Mouse (Mus musculus): ENCODE measurements at regions not wholly inside any gene's neighbourhood (a gene's known extent, or its start where the extent isn't known, plus 50 kb on each side); places are given as distances from the start of the nearest gene placed in this dataset.
"Not testable (repeated sequence)": the region's sequence is repeated elsewhere in the genome, so short reads cannot be mapped to it uniquely, and the experiment has no call there.

DNA sequence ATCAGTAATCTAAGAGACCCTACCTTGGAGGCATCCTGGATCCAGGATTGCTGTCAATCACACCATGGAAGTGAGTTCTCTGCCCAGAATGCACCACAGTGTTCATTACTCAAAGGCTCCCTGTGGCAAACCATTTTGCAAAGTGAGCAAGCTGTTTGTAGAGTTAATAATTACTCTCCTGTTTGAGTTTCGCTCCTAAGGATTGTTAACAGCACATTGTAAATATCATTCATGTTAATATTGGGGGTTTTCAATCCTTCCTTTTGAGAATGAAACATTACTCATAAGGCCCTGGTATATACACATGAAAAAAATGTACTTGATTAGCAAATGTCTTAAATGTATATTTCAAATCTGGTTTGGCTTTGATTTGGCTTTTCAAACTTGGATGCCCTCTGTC lies 58.1 kb upstream of the Clstn2 start:
- no peak for DNase-seq

DNA sequence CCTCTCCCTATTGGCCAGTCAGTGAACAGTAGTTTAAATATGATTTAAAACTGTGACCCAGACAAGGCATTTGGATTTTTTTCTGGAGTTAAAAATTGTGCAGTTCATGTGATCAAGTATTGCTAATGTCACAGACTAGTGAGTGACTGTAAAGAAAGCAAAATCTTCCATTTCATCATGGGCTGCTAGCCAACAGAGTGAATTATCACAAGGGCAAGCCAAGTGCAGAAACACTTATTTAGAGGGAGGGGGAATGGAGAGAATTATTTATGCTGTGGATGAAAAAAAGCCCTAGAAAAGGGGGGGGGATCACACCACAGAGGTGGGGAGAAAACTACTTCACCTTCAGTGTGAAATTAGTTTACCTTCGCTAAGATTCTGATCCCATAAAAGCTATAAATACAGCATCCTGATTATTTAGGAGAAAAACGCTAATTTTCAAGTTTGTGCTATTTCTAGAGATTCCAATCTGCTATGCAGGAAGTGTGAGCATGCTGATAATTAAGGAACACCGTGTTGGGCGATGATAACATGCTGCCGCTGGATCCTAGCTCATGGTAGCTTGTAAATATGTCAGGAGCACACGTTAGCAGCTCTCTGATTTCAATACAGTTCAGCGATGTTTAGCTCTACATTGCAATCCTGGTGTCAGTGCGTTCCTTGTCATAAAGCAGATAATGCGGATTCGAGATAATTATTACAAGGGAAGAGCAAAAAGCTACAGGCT lies 62.2 kb upstream of the Clstn2 start:
- DNase-seq = no peak

DNA sequence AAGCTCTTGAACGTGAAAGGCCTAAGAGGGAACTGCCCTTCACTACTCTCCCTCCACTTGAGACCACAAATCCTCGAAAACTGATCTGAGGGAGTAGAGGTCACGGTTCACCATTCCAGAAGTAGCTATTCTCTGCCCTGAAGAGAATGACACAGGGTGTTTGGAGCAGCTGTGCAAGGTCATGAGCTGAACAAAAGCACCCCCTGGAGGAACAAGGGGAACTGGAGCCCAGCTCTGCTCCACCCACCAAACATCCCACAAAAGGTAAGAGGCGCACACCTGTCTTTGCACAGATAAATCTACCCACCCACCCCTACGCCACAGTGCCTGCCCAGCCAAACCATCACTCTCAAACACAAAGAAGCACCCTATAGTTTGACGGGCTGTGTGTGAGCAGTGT lies 90.4 kb upstream of the Clstn2 start:
- DNase-seq = no peak

DNA sequence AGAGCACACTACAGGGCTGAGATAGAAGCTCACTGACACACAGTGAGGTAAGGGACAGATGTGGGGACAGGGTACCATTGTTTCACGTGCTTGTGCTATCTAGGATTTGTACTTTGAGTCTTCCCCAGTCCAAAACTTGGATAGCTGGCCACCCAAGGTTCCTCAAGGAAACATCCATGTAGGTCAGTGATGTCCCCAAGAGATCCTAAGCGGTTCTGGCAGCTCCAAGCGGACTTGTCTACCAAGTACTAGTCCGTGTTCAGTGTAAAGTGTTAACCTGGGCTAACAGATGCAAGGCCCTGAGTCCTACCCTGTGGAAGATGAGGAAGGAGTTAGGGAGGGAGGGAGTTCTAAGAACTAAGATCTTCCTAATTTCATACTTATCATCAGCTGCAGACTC lies 96.6 kb upstream of the Clstn2 start:
- no peak for DNase-seq

DNA sequence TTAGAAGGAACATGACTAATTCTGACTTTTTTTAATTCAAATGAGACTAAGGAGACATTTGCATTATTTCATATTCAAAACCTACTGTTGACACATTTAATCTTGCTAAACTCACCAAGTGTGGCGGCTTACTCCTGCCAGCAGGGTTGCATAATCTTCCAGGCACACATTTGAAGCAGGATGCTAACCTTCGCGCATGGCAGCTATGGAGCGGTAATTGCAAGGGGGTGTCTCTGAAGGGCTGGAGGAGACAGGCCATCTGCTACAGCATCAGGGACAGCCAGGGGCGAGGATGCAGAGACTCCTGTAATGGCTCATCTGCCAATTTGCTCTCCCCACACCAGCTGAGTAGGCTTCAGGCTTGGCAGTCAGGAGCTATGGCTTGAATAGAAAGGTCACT lies 97.9 kb upstream of the Clstn2 start:
- peak; percentile 37 for DNase-seq

DNA sequence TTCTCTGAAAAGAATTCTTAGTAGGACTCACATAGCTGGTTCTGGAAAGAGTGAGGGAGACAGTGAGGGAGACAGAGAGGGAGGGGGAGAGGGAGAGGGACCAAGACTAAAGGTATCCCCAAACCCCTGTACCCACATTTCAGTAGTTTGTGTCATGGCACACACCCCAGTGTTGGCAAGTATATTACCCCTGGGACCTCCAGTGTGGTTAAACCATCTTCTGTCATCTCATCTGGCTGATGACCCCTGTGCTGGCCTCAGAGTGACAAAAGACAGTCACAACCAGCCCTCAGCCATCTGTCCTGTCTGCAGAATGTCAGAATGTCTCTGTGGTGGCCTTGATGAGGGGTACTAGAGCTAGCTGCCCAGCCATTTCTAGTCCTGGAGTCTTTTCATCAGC lies 107.6 kb upstream of the Clstn2 start:
- DNase-seq = no peak

DNA sequence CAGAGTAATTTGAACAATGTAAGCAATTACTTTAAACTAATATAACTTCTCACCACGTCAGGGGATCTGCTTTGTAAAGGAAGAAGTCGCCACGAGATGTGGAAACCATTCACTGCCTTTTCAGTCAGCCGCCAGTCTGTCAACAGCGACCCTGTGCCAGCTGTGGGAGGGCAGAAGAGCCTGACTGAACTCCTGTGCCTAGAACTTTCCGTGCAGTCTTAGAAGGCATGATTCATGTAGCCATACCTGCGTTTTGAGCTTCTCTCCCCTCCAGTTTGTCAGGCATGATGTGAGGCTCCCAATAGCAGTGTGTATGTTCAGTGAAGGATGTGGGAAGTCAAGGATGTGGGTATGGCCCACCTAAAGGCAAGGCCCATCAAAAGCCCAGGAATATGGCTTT lies 109.1 kb upstream of the Clstn2 start:
- DNase-seq = no peak

DNA sequence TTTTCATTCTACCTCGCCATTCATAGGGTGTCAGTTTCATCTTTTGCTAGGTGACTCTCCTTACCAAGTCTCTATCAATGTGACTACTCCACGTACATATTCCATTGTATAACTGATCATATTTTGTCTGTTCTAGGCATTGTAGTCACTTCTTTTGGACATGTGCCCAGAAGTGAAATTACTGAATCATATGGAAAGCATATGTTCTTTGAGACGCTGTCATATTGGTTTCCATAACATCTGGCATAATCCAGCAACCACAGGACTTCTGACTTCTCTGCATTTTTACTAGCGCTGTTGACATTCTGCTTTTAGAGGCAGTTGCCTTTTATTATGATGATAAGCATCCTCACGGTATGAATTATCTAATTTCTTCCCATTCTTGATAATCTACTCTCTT lies 113.9 kb upstream of the Clstn2 start:
- DNase-seq = no peak

DNA sequence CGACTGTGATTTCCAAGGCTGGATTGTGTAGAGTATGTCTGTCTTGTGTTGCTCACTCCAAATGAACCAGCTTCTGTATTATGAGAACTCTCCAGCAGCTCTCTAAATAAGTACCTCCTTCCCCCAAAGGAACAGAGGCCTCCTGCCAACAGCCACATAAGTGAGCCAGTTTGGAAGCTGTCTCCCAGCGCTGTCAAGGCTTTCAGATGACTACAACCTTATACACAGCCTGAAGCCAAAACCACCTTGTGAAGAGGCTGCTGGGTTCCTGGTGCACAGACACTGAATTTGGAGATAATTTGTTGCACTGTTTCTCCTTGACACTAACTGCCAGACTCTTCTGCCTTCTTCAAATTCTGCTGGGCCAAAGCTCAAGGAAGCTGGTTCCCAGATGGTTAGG lies 125.4 kb upstream of the Clstn2 start:
- no peak for DNase-seq

DNA sequence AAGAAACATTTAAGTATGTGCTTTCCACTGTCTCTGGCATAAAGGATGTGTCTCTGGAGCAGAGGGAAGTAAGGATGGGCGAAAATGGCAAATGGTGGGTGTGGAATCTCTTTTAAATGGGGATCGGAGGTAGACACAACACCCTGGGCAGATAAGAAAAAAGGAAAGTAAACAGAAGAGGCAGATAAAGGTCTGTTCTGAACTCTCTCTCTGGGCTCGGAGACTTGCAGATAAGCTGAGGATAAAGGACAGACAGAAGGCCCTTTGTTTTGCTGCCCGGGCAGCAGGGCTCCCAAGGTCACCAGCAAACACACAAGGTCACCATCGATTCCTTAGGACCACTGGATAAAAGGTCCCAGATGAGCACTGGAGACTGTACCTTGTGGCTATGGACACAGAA lies 122.7 kb upstream of the Nmnat3 start:
- DNase-seq = no peak

DNA sequence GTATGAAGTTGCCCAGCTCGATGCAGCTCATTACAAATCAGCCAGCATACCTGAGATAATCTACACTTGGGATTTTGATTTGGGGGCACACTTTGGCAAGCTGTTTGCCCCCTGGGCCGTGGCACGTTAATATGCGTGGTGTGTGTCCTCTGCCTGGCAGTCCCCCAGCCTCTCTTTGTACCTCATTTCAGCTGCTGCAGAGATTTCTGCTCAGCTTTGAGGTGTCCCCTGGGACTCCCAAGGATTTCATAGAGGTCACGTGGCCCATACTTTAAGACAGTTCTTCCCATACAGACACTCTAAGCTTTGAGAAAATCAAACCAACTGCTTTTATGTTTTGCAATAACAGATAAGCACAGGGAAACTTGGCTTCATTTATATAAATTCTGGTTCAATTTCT lies 113.2 kb upstream of the Nmnat3 start:
- DNase-seq = no peak

DNA sequence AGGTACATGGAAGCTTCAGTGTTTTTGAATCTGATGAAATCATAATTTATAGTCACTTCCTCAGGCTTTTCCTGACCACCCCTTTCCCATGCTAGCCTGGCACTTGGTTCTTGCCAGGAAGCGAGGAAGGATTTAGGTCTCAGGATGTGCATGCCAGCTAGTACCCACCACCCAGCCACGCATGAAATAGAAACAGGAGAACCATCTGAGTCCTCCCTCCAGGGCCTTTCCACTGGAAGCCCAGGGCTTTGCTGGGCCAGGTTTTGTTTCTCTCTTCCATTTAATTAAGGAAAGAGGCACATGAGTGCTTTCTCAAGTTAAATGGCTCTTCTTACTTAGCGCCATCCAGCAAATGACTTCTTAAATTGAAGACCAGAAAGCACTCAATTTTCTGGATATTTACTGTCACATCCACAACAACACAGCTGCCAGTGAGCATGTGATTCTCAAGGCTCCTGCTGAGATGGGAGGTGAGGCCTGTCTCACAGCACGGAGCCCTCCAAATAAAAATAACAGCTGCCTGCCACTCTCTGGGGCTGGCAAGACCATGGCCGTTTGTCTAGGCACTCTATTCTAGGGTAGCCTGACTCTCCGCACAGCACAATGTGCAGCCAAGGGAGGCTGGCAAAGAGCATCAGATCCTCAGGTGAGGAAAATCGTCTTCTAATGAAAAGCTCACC lies 110.4 kb upstream of the Nmnat3 start:
- no peak for DNase-seq

DNA sequence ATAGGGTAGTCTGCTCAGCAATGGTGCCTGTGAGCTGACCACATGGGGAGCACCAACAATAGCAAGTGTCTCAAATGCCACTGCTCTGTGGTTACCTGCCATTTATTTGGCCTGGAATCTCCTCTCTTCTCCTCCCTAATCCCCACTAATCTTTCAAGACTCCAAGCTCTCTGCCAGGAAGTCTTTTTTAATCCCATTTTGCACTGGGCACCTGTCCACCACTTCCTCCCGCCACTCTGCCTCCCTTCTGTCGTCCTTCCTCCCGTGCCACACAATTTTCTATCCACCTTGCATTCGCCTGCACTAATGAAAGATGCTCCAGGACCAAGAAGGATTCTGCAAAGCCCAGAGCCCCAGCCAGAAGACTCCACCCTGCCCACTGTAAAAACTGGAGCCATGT lies 106.5 kb upstream of the Nmnat3 start:
- DNase-seq = no peak

DNA sequence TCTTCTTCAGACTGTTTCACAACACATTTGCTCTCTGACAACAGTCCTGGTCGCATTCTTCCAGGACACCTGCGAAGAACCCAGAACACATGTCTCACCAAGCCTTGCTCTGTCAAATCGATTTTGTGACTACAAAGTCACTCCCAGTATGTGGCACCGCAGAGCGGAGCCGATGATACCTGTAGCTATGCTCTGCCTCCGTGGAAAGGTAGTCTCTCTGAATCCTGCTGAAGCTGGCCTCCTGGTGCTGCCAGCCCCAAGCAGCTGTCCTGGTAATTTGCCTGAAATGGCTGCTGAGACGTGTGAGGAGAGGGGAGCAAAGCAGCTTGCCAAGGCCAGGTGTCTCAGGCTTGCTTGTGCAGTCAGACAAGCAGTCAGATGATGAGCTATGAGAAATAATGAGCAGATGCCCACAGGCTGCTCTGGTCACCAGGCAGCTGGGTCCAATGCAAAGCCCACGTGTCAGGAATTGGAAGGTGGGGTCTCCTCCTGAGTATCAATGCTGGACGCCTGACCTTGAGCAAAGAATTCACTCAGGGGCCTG lies 100.4 kb upstream of the Nmnat3 start:
- no peak for DNase-seq

DNA sequence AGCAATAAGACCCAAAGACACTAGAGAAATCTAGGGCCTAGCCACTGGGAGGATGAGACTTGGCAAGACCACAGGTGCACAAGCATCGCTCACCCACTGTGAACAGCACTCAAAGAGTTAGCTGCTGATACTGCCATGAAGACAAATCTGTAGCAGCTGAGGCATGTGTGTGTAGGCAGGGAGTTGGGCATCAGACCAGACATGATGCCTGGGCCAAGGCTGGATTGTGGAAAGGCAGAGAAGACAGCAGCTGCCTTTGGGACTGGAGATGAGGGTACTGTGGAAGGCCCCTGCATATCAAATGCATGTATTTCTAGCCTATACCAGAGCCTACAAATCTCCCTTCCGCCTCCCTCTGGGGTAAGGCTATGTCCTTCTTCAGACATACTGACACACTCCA lies 92.9 kb upstream of the Nmnat3 start:
- DNase-seq = no peak

DNA sequence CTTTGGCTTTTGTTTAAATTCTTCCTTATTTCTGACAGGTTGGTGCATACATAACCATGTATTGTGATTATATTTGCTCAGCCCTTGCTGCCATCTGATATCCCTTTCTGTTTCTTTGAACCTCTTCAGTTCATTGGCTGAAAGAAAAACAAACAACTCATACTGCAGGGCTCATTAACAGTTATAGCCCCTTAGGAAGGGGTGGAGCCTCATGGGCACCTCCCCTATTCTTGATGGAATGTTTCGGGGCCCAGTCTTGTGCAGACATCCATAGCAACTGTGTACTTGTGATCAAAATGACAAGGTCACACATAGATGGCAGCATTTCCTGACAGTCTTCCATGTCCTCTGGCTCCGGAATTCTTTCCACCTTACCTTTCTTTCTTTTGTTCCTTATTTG lies 68.4 kb upstream of the Nmnat3 start:
- DNase-seq = no peak

DNA sequence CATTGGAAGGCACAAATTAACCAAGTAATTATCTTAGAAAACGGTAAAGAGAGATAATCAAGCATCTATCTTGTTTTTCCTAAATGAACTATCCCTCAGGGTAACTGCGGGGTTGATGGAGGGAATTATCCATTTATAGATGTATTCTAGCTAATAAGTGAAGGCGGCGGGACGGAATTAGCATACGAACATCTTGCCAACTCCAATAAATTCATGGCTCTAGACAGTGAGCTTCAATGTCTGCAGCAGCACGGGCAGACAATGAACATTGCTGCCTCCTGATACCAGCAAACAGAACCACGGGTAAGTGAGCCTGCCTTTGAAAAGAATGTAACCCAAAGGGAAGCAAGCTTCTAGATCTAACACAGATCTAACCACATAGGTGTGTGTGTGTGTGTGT lies 66.9 kb upstream of the Nmnat3 start:
- DNase-seq = no peak

DNA sequence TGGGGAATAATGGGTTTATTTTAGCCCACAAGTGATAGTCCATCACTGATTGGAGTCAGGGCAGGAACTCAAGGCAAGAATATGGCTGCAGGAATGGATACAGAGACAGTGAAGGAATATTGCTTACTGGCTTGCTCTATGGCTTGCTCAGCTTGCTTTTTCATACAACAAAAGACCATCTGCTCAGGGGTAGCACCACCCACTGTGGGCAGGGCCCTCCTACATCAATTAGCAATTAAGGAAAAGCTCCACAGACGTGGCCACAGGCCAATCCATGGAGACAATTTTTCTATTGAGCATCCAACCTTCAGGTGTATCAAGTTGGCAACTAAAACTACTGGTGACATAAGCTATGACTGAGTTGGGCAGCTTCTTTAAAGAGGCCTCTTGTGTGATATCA lies 65.5 kb upstream of the Nmnat3 start:
- DNase-seq = no peak

DNA sequence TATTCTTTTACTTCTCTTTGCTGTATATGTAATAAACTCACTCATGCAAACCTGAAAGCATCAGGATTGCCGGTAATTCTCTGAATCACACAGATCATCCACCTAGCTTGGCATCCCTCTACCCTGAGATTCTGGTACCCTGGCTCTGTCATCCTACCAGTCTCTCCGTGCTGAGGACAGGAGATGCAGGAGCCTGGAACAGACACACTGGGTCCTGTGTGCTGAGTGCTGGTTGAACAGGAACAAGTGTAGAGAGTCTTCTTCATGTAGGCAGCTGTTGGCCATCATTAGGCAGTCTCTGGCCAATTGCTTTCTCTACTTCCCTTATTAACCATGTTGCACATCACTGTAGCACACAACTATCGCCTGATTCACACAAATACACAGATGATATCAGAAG lies 59.0 kb upstream of the Nmnat3 start:
- DNase-seq = no peak

DNA sequence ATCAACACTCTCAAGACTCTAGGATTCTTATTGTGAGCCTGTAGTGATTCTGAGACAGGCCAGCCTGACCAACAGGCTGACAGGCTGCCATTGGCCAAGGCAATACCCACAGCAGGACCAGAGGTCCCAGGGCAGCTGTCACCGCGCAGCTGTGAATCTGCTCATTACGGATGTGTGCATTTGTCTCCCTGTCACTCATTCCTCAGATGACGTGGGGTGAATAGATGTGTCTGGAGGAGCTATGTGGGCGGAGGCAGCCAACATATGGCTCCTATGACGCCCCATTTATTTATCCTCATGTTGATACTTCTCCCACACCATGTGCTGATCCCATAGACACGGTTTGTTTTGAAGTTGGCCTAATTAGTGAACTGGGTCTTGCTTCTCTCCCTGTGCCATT lies 58.3 kb upstream of the Nmnat3 start:
- no peak for DNase-seq

DNA sequence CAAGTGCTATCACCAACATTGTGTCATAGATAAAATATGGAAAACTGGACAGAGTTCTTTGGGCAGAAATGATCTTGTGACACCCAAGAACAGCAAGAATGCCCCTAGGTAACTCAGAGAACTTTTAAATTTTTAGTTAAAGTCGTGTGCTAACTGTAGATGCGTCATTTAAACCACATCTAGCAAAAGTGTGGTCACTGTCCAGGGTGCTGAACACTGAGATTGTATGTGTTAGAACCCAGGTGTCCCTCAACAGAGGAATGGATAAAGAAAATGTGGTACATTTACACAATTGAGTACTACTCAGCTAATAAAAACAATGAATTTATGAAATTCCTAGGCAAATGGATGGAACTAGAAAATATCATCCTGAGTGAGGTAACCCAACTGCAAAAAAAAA lies 52.5 kb upstream of the Nmnat3 start:
- DNase-seq = not testable (repeated sequence)
